Mouse (Mus musculus) embryonic fibroblast, embryonic 13.5 days (primary cell): ENCODE results near the gene Mrfap1.
A peak's percentile ranks its signal among the peaks of the same experiment; 100 is the strongest.

Experiments used
- CTCF ChIP-seq: IDR thresholded peaks from 2 replicates; pipeline ENCODE4 v1.5.1; 2011; ENCODE audit warnings: mild to moderate bottlenecking, control low read depth, low read length, moderate library complexity, borderline replicate concordance; ENCODE audit not compliant: insufficient read depth
- POLR2A ChIP-seq: IDR thresholded peaks from 2 replicates; pipeline ENCODE4 v1.6.1; 2011; ENCODE audit warnings: low read depth, mild to moderate bottlenecking, control low read depth, low read length, moderate library complexity

DNA sequence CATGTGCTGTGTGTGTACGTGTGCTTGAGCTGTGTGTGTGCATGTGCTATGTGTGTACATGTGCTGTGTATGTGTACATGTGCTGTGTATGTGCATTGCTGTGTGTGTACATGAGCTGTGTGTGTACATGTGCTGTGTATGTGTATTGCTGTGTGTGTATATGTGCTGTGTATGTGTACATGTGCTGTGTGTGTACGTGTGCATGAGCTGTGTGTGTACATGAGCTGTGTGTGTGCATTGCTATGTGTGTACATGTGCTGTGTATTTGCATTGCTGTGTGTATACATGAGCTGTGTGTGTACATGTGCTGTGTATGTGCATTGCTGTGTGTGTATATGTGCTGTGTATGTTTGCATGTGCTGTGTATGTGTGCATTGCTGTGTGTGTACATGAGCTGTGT is 17.1 kb downstream of the Mrfap1 start:
- TF ChIP-seq CTCF (no peak), POLR2A (0 out of 2 replicates have a peak, but pooled peaks have one; percentile 23)
